ENCODE assay signal across 15 mouse cellular contexts in genomic region chr11:11944082-11944349, GRCm38 (mm10).
"Had no signal": no experiment of that assay in that cellular context is flagged by ENCODE, and none has a peak within 500 bp of the region (broad histone marks: within the 10 kb centered on the region; RNA-seq: fewer than 3 reads in every experiment).

No protein-coding gene starts in this region.

- H3K9ac ChIP-seq: liver, embryonic 12.5 days; lung, embryonic 14.5 days; neural tube, embryonic 13.5 days had no signal

- H3K4me2 ChIP-seq: liver, embryonic 12.5 days; lung, embryonic 14.5 days; neural tube, embryonic 13.5 days had no signal

- H3K27me3 ChIP-seq: liver, embryonic 12.5 days; neural tube, embryonic 13.5 days had no signal

- ATAC-seq: liver, embryonic 12.5 days had no signal

- H3K4me3 ChIP-seq: layer of hippocampus, adult 2 months; liver, embryonic 12.5 days; midbrain, embryonic 10.5 days; neural tube, embryonic 13.5 days had no signal

- DNase-seq: kidney, postnatal 10 days; kidney, postnatal 4 days; lung, embryonic 14.5 days; lung, postnatal 10 days; lung, postnatal 4 days; midbrain, embryonic 14.5 days; retina, postnatal 1 day; right cerebral cortex, postnatal 4 days; spleen, adult 18-20 months; thymus, adult 18-20 months; thymus, postnatal 14 days had no signal

- H3K9me3 ChIP-seq: liver, embryonic 12.5 days; midbrain, embryonic 10.5 days; neural tube, embryonic 13.5 days had no signal

- H3K27ac ChIP-seq: layer of hippocampus, adult 2 months; liver, embryonic 12.5 days; midbrain, embryonic 10.5 days; neural tube, embryonic 13.5 days had no signal
